Mouse (Mus musculus) myocyte (in vitro differentiated cells): ENCODE measurements around the gene Gm21983.

ENCODE experiments used
- CEBPB ChIP-seq: IDR thresholded peaks from 2 replicates; pipeline ENCODE4 v1.6.1; 2011; ENCODE audit warnings: mild to moderate bottlenecking, moderate library complexity; ENCODE audit not compliant: poor library complexity, insufficient read depth, severe bottlenecking
- E2F4 ChIP-seq: IDR thresholded peaks from one replicate; pipeline ENCODE4 v1.6.1; 2011; ENCODE audit warnings: mild to moderate bottlenecking, control low read depth, moderate library complexity; ENCODE audit not compliant: insufficient read depth
- MAX ChIP-seq: IDR thresholded peaks from one replicate; pipeline ENCODE4 v1.6.1; 2011; ENCODE audit warnings: low read depth, mild to moderate bottlenecking, control low read depth
- MYOD1 ChIP-seq, 3 experiments: IDR thresholded peaks; one replicate each; pipeline ENCODE4 v1.6.1; 2011; ENCODE audit warnings: control low read depth in 2 of 3, low read depth in 2 of 3, mild to moderate bottlenecking in 2 of 3, moderate library complexity in 1 of 3; ENCODE audit not compliant: insufficient read length in 2 of 3, control insufficient read depth in 1 of 3
- MYOG ChIP-seq, 3 experiments: IDR thresholded peaks; one replicate each; pipeline ENCODE4 v1.6.1; 2011; ENCODE audit warnings: control low read depth in 2 of 3, low read depth in 2 of 3, mild to moderate bottlenecking in 2 of 3; ENCODE audit not compliant: insufficient read length in 2 of 3, control insufficient read depth in 1 of 3, insufficient read depth in 1 of 3
- POLR2A ChIP-seq: IDR thresholded peaks from one replicate; pipeline ENCODE4 v1.6.1; 2011; ENCODE audit warnings: low read depth, mild to moderate bottlenecking, control low read depth, moderate library complexity; ENCODE audit not compliant: insufficient read length
- TCF12 ChIP-seq: IDR thresholded peaks from one replicate; pipeline ENCODE4 v1.6.1; 2011; ENCODE audit warnings: mild to moderate bottlenecking, control low read depth; ENCODE audit not compliant: poor library complexity, insufficient read depth, severe bottlenecking

DNA sequence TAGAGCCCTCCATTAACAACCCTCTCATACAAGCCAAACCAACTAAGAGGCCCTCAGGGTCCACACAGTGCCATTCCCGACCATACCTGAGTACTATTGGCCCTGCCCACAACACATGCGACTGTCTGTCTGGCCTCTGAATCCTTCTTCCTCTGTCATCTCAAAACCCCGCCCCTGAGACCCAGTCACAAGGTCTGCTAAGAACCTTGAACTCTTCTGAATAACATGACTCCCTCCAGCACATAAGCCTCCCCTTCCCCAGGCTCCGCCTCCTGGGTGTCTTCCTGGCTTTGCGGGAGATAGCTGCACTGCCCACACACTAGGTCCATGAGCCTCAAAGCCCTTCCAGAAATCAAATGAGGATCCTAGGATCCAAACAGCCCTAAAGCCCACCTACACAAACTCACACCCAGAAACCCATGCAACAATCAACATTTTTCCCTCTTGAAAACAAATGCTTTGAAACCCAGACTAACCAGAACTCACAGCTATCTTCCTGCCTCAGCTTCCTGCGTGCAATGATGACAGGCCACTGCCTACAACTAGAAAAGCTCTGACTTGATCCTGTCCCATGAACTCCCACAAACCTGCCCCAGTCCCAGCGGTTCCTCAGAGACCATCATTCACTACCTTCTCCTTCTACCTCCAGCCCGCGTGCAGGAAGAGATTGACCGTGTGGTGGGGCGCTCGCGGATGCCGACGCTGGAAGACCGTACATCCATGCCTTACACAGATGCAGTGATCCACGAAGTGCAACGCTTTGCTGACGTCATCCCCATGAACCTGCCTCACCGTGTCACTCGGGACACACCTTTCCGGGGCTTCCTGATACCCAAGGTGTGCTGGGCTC, 50.1 kb downstream of the Gm21983 start:
- TF ChIP-seq TCF12 (no peak), POLR2A (no peak), MYOD1 (IDR thresholded peaks at IDR 0.05; ENCODE audit: control insufficient read depth in 1 of 3, insufficient read length in 2 of 3, low read depth in 2 of 3) (no peak), MAX (no peak), MYOG (IDR thresholded peaks at IDR 0.05; ENCODE audit: control insufficient read depth in 1 of 3, insufficient read depth in 1 of 3, insufficient read length in 2 of 3, low read depth in 2 of 3) (no peak), CEBPB (no peak), E2F4 (no peak)
